Comparison of ENCODE assay signal across 10 mouse cellular contexts in genomic region chr2:32927624-32928234, GRCm38 (mm10). TPM values are rescaled to one million over a fixed set of nuclear protein-coding genes. Genes with fewer than 3 reads are reported as not detected.
A peak's percentile ranks its signal among the peaks of the same experiment; 100 is the strongest.
DNase-seq lines count a peak whose midpoint lies in the region; ATAC-seq lines count a peak whose summit lies in the region.
"Had no signal": no experiment of that assay in that cellular context is flagged by ENCODE, and none has a peak within 500 bp of the region (broad histone marks: within the 10 kb centered on the region; RNA-seq: fewer than 3 reads in every experiment).

No protein-coding gene starts in this region.

- 66% methylated on average over 15 of the region's 15 CpGs for WGBS in heart, embryonic 15.5 days
- whole genome bisulfite sequencing in embryonic facial prominence, embryonic 13.5 days = 75% methylated on average over 15 of the region's 15 CpGs
- 45% methylated on average over 15 of the region's 15 CpGs for WGBS in lung, embryonic 15.5 days

- no peak for DNase-seq in heart, postnatal 36 days
- peak; percentile 61 for DNase-seq in 3T3-L1 (ENCODE audit: low read depth, low spot score)
- DNase-seq in spleen, postnatal 4 days (ENCODE audit: low spot score in 2 of 2) = no peak
- no peak for DNase-seq in adrenal gland, postnatal 14 days

- H3K27ac ChIP-seq in heart, embryonic 15.5 days = peak overlapping the region; percentile 42; the same call in 1 of the 2 replicates
- H3K27ac ChIP-seq in embryonic facial prominence, embryonic 13.5 days = no peak overlapping the region
- H3K27ac ChIP-seq in lung, embryonic 15.5 days = peak overlapping the region; percentile 95
- H3K27ac ChIP-seq: forebrain, embryonic 13.5 days; macrophage had no signal

- H3K4me1 ChIP-seq in heart, embryonic 15.5 days (replicated peaks) = peaks cover 3% of the 10 kb centered on the region
- no peaks in the 10 kb centered on the region for H3K4me1 ChIP-seq in embryonic facial prominence, embryonic 13.5 days
- peaks cover 27% of the 10 kb centered on the region for H3K4me1 ChIP-seq in lung, embryonic 15.5 days
- H3K4me1 ChIP-seq: forebrain, embryonic 13.5 days had no signal

- H3K36me3 ChIP-seq in heart, embryonic 15.5 days = peaks cover 24% of the 10 kb centered on the region
- peaks cover 63% of the 10 kb centered on the region for H3K36me3 ChIP-seq in embryonic facial prominence, embryonic 13.5 days
- H3K36me3 ChIP-seq in lung, embryonic 15.5 days = peaks cover 28% of the 10 kb centered on the region

- no peak overlapping the region for H3K9ac ChIP-seq in heart, embryonic 15.5 days
- 0 out of 2 replicates have a peak overlapping the region, but pooled peaks have one; percentile 3 for H3K9ac ChIP-seq in embryonic facial prominence, embryonic 13.5 days
- H3K9ac ChIP-seq in lung, embryonic 15.5 days = no peak overlapping the region
- H3K9ac ChIP-seq: forebrain, embryonic 13.5 days had no signal

- no peak overlapping the region for H3K4me3 ChIP-seq in heart, embryonic 15.5 days
- H3K4me3 ChIP-seq in embryonic facial prominence, embryonic 13.5 days = no peak overlapping the region
- H3K4me3 ChIP-seq in lung, embryonic 15.5 days = no peak overlapping the region
- H3K4me3 ChIP-seq: forebrain, embryonic 13.5 days had no signal

- H3K4me2 ChIP-seq in heart, embryonic 15.5 days = no peak overlapping the region
- H3K4me2 ChIP-seq in embryonic facial prominence, embryonic 13.5 days = no peak overlapping the region
- peak overlapping the region; percentile 35 for H3K4me2 ChIP-seq in lung, embryonic 15.5 days
- H3K4me2 ChIP-seq: forebrain, embryonic 13.5 days had no signal

- H3K9me3 ChIP-seq in heart, embryonic 15.5 days (replicated peaks) = no peaks in the 10 kb centered on the region
- H3K9me3 ChIP-seq in embryonic facial prominence, embryonic 13.5 days = no peaks in the 10 kb centered on the region
- no peaks in the 10 kb centered on the region for H3K9me3 ChIP-seq in lung, embryonic 15.5 days
- H3K9me3 ChIP-seq: forebrain, embryonic 13.5 days had no signal

- intact Hi-C loops in heart, postnatal 36 days (cut with DNase I) = loop anchor here (1.0 kb wide), 2 partner anchors 63 to 68 kb away; no protein-coding TSS in a partner anchor

- no peak for ATAC-seq in heart, embryonic 15.5 days (replicated peaks; ENCODE audit: insufficient number of reproducible peaks, insufficient read depth, low FRiP score, low read depth)
- ATAC-seq in embryonic facial prominence, embryonic 13.5 days (ENCODE audit: insufficient number of reproducible peaks, insufficient read depth, low FRiP score, low TSS enrichment, low read depth) = no peak
- ATAC-seq in lung, embryonic 15.5 days (ENCODE audit: borderline replicate concordance, extremely low read depth, low FRiP score, low TSS enrichment) = peak; percentile 28; the same call in 1 of the 2 replicates
- no peak for ATAC-seq in activated CD4-positive, CD25-positive, alpha-beta regulatory T cell, adult 4 months

- no peaks in the 10 kb centered on the region for H3K27me3 ChIP-seq in heart, embryonic 15.5 days
- no peaks in the 10 kb centered on the region for H3K27me3 ChIP-seq in embryonic facial prominence, embryonic 13.5 days
- no peaks in the 10 kb centered on the region for H3K27me3 ChIP-seq in lung, embryonic 15.5 days
- H3K27me3 ChIP-seq: forebrain, embryonic 13.5 days had no signal

RNA-seq across cellular contexts. Expression of gene Rpl12, which starts 33.6 kb away (rescaled TPM):
- polyA plus RNA-seq in heart, embryonic 15.5 days (2015; fragmentation: Nextera tagmentation; extraction: Ambion mirVana) = 79.3 and 89.3 TPM in 2 replicates
- total RNA-seq in heart, postnatal 36 days (2021) = 10 to 100 TPM; 56.4 to 65.9 TPM
- polyA plus RNA-seq in embryonic facial prominence, embryonic 13.5 days (2015; fragmentation: Nextera tagmentation; extraction: Ambion mirVana) = 185 and 205 TPM in 2 replicates
- polyA plus RNA-seq in lung, embryonic 15.5 days (2015; fragmentation: Nextera tagmentation; extraction: Ambion mirVana) = 164 and 167 TPM in 2 replicates
- 100 to 1,000 TPM in 1 of 2 experiments, 10 to 100 TPM in 1; 52.9 to 648 TPM for polyA plus RNA-seq in activated CD4-positive, CD25-positive, alpha-beta regulatory T cell, adult 4 months (2017; shearing (Covaris generic))
- 155 and 192 TPM in 2 replicates for total RNA-seq in adrenal gland, postnatal 14 days (2021)

RNA-seq across cellular contexts. Expression of gene Lrsam1, which starts 33.7 kb away (rescaled TPM):
- 8.3 and 9.3 TPM in 2 replicates for polyA plus RNA-seq in heart, embryonic 15.5 days (2015; fragmentation: Nextera tagmentation; extraction: Ambion mirVana)
- total RNA-seq in heart, postnatal 36 days (2021) = 10 to 100 TPM; 14.1 to 17.0 TPM
- 13.4 and 13.6 TPM in 2 replicates for polyA plus RNA-seq in embryonic facial prominence, embryonic 13.5 days (2015; fragmentation: Nextera tagmentation; extraction: Ambion mirVana)
- polyA plus RNA-seq in lung, embryonic 15.5 days (2015; fragmentation: Nextera tagmentation; extraction: Ambion mirVana) = 7.5 and 9.7 TPM in 2 replicates
- 1 to 10 TPM; 4.1 to 4.7 TPM for polyA plus RNA-seq in activated CD4-positive, CD25-positive, alpha-beta regulatory T cell, adult 4 months (2017; shearing (Covaris generic))
- total RNA-seq in adrenal gland, postnatal 14 days (2021) = 14.1 and 17.2 TPM in 2 replicates

RNA-seq across cellular contexts. Expression of gene Fam129b, which starts 51.8 kb away (rescaled TPM):
- polyA plus RNA-seq in heart, embryonic 15.5 days (2015; fragmentation: Nextera tagmentation; extraction: Ambion mirVana) = 43.0 and 57.4 TPM in 2 replicates
- 10 to 100 TPM; 22.5 to 26.9 TPM for total RNA-seq in heart, postnatal 36 days (2021)
- 57.2 and 59.2 TPM in 2 replicates for polyA plus RNA-seq in embryonic facial prominence, embryonic 13.5 days (2015; fragmentation: Nextera tagmentation; extraction: Ambion mirVana)
- polyA plus RNA-seq in lung, embryonic 15.5 days (2015; fragmentation: Nextera tagmentation; extraction: Ambion mirVana) = 114 and 117 TPM in 2 replicates
- polyA plus RNA-seq in activated CD4-positive, CD25-positive, alpha-beta regulatory T cell, adult 4 months (2017; shearing (Covaris generic)) = 1 to 10 TPM; 1.3 to 2.1 TPM
- total RNA-seq in adrenal gland, postnatal 14 days (2021) = 22.0 and 23.1 TPM in 2 replicates

RNA-seq across cellular contexts. Expression of gene Slc2a8, which starts 54.2 kb away (rescaled TPM):
- 20.4 and 23.6 TPM in 2 replicates for polyA plus RNA-seq in heart, embryonic 15.5 days (2015; fragmentation: Nextera tagmentation; extraction: Ambion mirVana)
- total RNA-seq in heart, postnatal 36 days (2021) = 10 to 100 TPM; 18.3 to 26.7 TPM
- polyA plus RNA-seq in embryonic facial prominence, embryonic 13.5 days (2015; fragmentation: Nextera tagmentation; extraction: Ambion mirVana) = 24.6 and 25.8 TPM in 2 replicates
- polyA plus RNA-seq in lung, embryonic 15.5 days (2015; fragmentation: Nextera tagmentation; extraction: Ambion mirVana) = 20.8 and 22.5 TPM in 2 replicates
- 1 to 10 TPM; 2.3 to 2.9 TPM for polyA plus RNA-seq in activated CD4-positive, CD25-positive, alpha-beta regulatory T cell, adult 4 months (2017; shearing (Covaris generic))
- total RNA-seq in adrenal gland, postnatal 14 days (2021) = 18.3 and 20.8 TPM in 2 replicates

Comparison
In these comparisons a context has a peak if more than half of its experiments do, and no peak if none do; other contexts are left out.
1. RNA of gene Fam129b, which starts 51.8 kb away (polyA plus RNA-seq): 114 to 117 TPM in lung, embryonic 15.5 days, 57.2 to 59.2 TPM in embryonic facial prominence, embryonic 13.5 days and 43.0 to 57.4 TPM in heart, embryonic 15.5 days; 1.3 to 2.1 TPM in activated CD4-positive, CD25-positive, alpha-beta regulatory T cell, adult 4 months; every median in the first group is over 10 times any median in the second.